Mouse (Mus musculus) forebrain, embryonic 13.5 days (tissue): ENCODE measurements around the gene Ifna13. TPM values are rescaled to one million over a fixed set of nuclear protein-coding genes. Genes with fewer than 3 reads are reported as not detected.

Experiments
- ATAC-seq: fragments of 200-750 bp; cut with Nextera tagmentation; 2 replicates; pipeline ENCODE4 v1.8.0; 2017
- H3K27ac ChIP-seq: fragments of 300-500 bp; sonication (generic); 2 replicates; pipeline ENCODE4 v1.5.1; 2015; ENCODE audit warnings: inconsistent platforms, mild to moderate bottlenecking, moderate library complexity
- H3K27me3 ChIP-seq: fragments of 300-500 bp; sonication (generic); 2 replicates; pipeline ENCODE4 v1.6.1; 2015; ENCODE audit warnings: mild to moderate bottlenecking, inconsistent platforms
- H3K36me3 ChIP-seq: fragments of 300-500 bp; sonication (generic); 2 replicates; pipeline ENCODE4 v1.6.1; 2015; ENCODE audit warnings: mild to moderate bottlenecking, inconsistent platforms; ENCODE audit not compliant: poor library complexity, severe bottlenecking
- H3K4me1 ChIP-seq: fragments of 300-500 bp; sonication (generic); 2 replicates; pipeline ENCODE4 v1.6.1; 2015; ENCODE audit warnings: inconsistent platforms
- H3K4me2 ChIP-seq: fragments of 300-500 bp; sonication (generic); 2 replicates; pipeline ENCODE4 v1.6.1; 2015; ENCODE audit warnings: inconsistent platforms, mild to moderate bottlenecking, moderate library complexity
- H3K4me3 ChIP-seq: fragments of 300-500 bp; sonication (generic); 2 replicates; pipeline ENCODE4 v1.5.1; 2015; ENCODE audit warnings: mild to moderate bottlenecking, inconsistent platforms
- H3K9ac ChIP-seq: fragments of 300-500 bp; sonication (generic); 2 replicates; pipeline ENCODE4 v1.6.1; 2015; ENCODE audit warnings: mild to moderate bottlenecking, inconsistent platforms
- H3K9me3 ChIP-seq: fragments of 300-500 bp; sonication (generic); replicated peaks from 2 replicates; pipeline ENCODE4 v1.6.1; 2016; ENCODE audit warnings: inconsistent platforms
- WGBS: fragments of 180-500 bp; shearing (Covaris S2); methylation state at CpG from one replicate; pipeline ENCODE4 v1.1.7; 2015; 5-methylcytosine and 5-hydroxymethylcytosine counted together
- polyA plus RNA-seq: library from polyadenylated mRNA; unstranded; fragments of >200 nt; fragmentation: Nextera tagmentation; extraction: Ambion mirVana; gene quantifications from 2 replicates; pipeline ENCODE4 v1.2.1, GENCODE M21; 2015

Gene Ifna13
- polyA plus RNA-seq, 1 experiment from 2014 or later: not detected

- Histone ChIP-seq H3K27me3 (no peaks in the 10 kb centered on the region), H3K9me3 (no peaks in the 10 kb centered on the region; the same call in 1 of the 2 replicates), H3K4me1 (no peaks in the 10 kb centered on the region), H3K27ac (no peak overlapping the region), H3K9ac (no peak overlapping the region), H3K4me3 (0 out of 2 replicates have a peak overlapping the region, but pooled peaks have one; percentile 27), H3K36me3 (no peaks in the 10 kb centered on the region), H3K4me2 (peak overlapping the region; percentile 49)
- ATAC-seq: no peak
- WGBS: 66% methylated on average over 8 of the region's 8 CpGs
These were observed 3.6 kb downstream of the Ifna13 start for GRCm38 (mm10) chr4:88640704-88641076.

GRCm38 (mm10) chr4:88634311-88634710 lies 9.9 kb downstream of the Ifna13 start, which contains the start of gene C87499:
C87499 (minus strand) TSS chr4:88634411.
- Histone ChIP-seq H3K27ac (no peak within 1 kb of the TSS), H3K36me3 (no peaks in the 10 kb centered on the region), H3K4me3 (no peak within 1 kb of the TSS), H3K9me3 (no peaks in the 10 kb centered on the region), H3K27me3 (no peaks in the 10 kb centered on the region), H3K4me2 (no peak within 1 kb of the TSS), H3K4me1 (no peaks in the 10 kb centered on the region), H3K9ac (no peak within 1 kb of the TSS)
- ATAC-seq: no peak
- WGBS: 89% methylated on average over 4 of the region's 4 CpGs

- H3K4me1 ChIP-seq: no peaks in the 10 kb centered on the region
- no peaks in the 10 kb centered on the region for H3K27me3 ChIP-seq
- no peaks in the 10 kb centered on the region for H3K36me3 ChIP-seq
- ATAC-seq: no peak
- H3K4me3 ChIP-seq: no peak within 1 kb of the TSS
- no peak within 1 kb of the TSS for H3K27ac ChIP-seq
- no peak within 1 kb of the TSS for H3K9ac ChIP-seq
- H3K4me2 ChIP-seq: no peak within 1 kb of the TSS
- H3K9me3 ChIP-seq: no peaks in the 10 kb centered on the region
These were observed 41.0 kb downstream of the Ifna13 start, which contains the start of gene Ifna12 for GRCm38 (mm10) chr4:88603276-88603675. Ifna12 (minus strand) TSS chr4:88603376.

Other genes starting within 250 kb of the Ifna13 start
- gene Hacd4, start 205.5 kb downstream of the Ifna13 start, polyA plus RNA-seq: 1.9 and 2.0 TPM in 2 replicates
- not detected in 2 replicates for gene Ifnb1, start 121.7 kb downstream of the Ifna13 start, polyA plus RNA-seq
- not detected in 2 replicates for gene Ifna15, start 86.2 kb downstream of the Ifna13 start, polyA plus RNA-seq
- not detected in 2 replicates for gene Ifna14, start 72.7 kb downstream of the Ifna13 start, polyA plus RNA-seq
- not detected in 2 replicates for gene Ifna9, start 52.1 kb downstream of the Ifna13 start, polyA plus RNA-seq
- gene Ifna12, start 41.1 kb downstream of the Ifna13 start, polyA plus RNA-seq: not detected in 2 replicates
- not detected in 2 replicates for gene C87499, start 10.0 kb downstream of the Ifna13 start, polyA plus RNA-seq
- not detected in 2 replicates for gene Ifna16, start 32.5 kb upstream of the Ifna13 start, polyA plus RNA-seq
- gene Ifna2, start 39.5 kb upstream of the Ifna13 start, polyA plus RNA-seq: not detected in 2 replicates
- gene Ifnab, start 46.9 kb upstream of the Ifna13 start, polyA plus RNA-seq: not detected in 2 replicates
- 1.1 and 2.1 TPM in 2 replicates for gene Gm26566, start 77.3 kb upstream of the Ifna13 start, polyA plus RNA-seq
- gene Klhl9, start 78.0 kb upstream of the Ifna13 start, polyA plus RNA-seq: 120 and 125 TPM in 2 replicates
- not detected in 2 replicates for gene Gm13271, start 110.4 kb upstream of the Ifna13 start, polyA plus RNA-seq
- gene Gm13283, start 115.7 kb upstream of the Ifna13 start, polyA plus RNA-seq: 0.17 TPM in 1 of 2 replicates, not detected in the other
- not detected in 2 replicates for gene Gm13290, start 129.4 kb upstream of the Ifna13 start, polyA plus RNA-seq
- not detected in 2 replicates for gene Gm13289, start 132.5 kb upstream of the Ifna13 start, polyA plus RNA-seq
- not detected in 2 replicates for gene Gm13272, start 135.4 kb upstream of the Ifna13 start, polyA plus RNA-seq
- 0.18 TPM in 1 of 2 replicates, not detected in the other for gene Ifnz, start 137.7 kb upstream of the Ifna13 start, polyA plus RNA-seq
- not detected in 2 replicates for gene Gm13276, start 141.2 kb upstream of the Ifna13 start, polyA plus RNA-seq
- gene Gm13277, start 144.2 kb upstream of the Ifna13 start, polyA plus RNA-seq: not detected in 2 replicates
- not detected in 2 replicates for gene Gm13278, start 147.1 kb upstream of the Ifna13 start, polyA plus RNA-seq
- gene Gm13275, start 150.0 kb upstream of the Ifna13 start, polyA plus RNA-seq: not detected in 2 replicates
- gene Gm13279, start 152.9 kb upstream of the Ifna13 start, polyA plus RNA-seq: not detected in 2 replicates
- 0.43 TPM in 1 of 2 replicates, not detected in the other for gene Gm13285, start 155.2 kb upstream of the Ifna13 start, polyA plus RNA-seq
- gene Gm13287, start 158.8 kb upstream of the Ifna13 start, polyA plus RNA-seq: not detected in 2 replicates
- gene Gm13288, start 161.1 kb upstream of the Ifna13 start, polyA plus RNA-seq: not detected in 2 replicates
- not detected in 2 replicates for gene Ifna7, start 171.8 kb upstream of the Ifna13 start, polyA plus RNA-seq
- gene Ifna11, start 175.5 kb upstream of the Ifna13 start, polyA plus RNA-seq: not detected in 2 replicates
- gene Ifna6, start 183.0 kb upstream of the Ifna13 start, polyA plus RNA-seq: not detected in 2 replicates
- not detected in 2 replicates for gene Ifna5, start 191.1 kb upstream of the Ifna13 start, polyA plus RNA-seq
- gene Ifna4, start 197.4 kb upstream of the Ifna13 start, polyA plus RNA-seq: not detected in 2 replicates
- not detected in 2 replicates for gene Ifna1, start 205.6 kb upstream of the Ifna13 start, polyA plus RNA-seq
- not detected in 2 replicates for gene Ifne, start 235.7 kb upstream of the Ifna13 start, polyA plus RNA-seq